Mouse (Mus musculus) kidney, embryonic 16.5 days (tissue): ENCODE results near the gene Nrxn3. TPM values are rescaled to one million over a fixed set of nuclear protein-coding genes. Genes with fewer than 3 reads are reported as not detected.

ENCODE experiments used
- ATAC-seq: fragments of 200-750 bp; cut with Nextera tagmentation; 2 replicates; pipeline ENCODE4 v1.8.0; 2017; ENCODE audit warnings: moderate TSS enrichment; ENCODE audit not compliant: low FRiP score, low TSS enrichment
- H3K27ac ChIP-seq: fragments of 300-500 bp; sonication (generic); 2 replicates; pipeline ENCODE4 v1.5.1; 2014; ENCODE audit warnings: low read length
- H3K27me3 ChIP-seq: fragments of 300-500 bp; sonication (generic); 2 replicates; pipeline ENCODE4 v1.6.1; 2014; ENCODE audit warnings: low read length, control low read depth, mixed read lengths; ENCODE audit not compliant: insufficient read depth
- H3K36me3 ChIP-seq: fragments of 300-500 bp; sonication (generic); 2 replicates; pipeline ENCODE4 v1.6.1; 2014; ENCODE audit warnings: low read length, control low read depth, mixed read lengths; ENCODE audit not compliant: insufficient read depth
- H3K4me1 ChIP-seq: fragments of 300-500 bp; sonication (generic); 2 replicates; pipeline ENCODE4 v1.6.1; 2014; ENCODE audit warnings: low read length, control low read depth, mixed read lengths; ENCODE audit not compliant: insufficient read depth
- H3K4me2 ChIP-seq: fragments of 300-500 bp; sonication (generic); replicated peaks from 2 replicates; pipeline ENCODE4 v1.6.1; 2014; ENCODE audit warnings: low read depth, low read length
- H3K4me3 ChIP-seq: fragments of 300-500 bp; sonication (generic); 2 replicates; pipeline ENCODE4 v1.5.1; 2014; ENCODE audit warnings: mild to moderate bottlenecking, low read length
- H3K9ac ChIP-seq: fragments of 300-500 bp; sonication (generic); replicated peaks from 2 replicates; pipeline ENCODE4 v1.6.1; 2014; ENCODE audit warnings: low read length
- H3K9me3 ChIP-seq: fragments of 300-500 bp; sonication (generic); 2 replicates; pipeline ENCODE4 v1.6.1; 2016; ENCODE audit warnings: low read length, control low read depth
- WGBS: fragments of 180-500 bp; shearing (Covaris S2); extraction: QIAGEN DNeasy Blood & Tissue Kit; methylation state at CpG from one replicate; pipeline ENCODE4 v1.1.7; 2014; 5-methylcytosine and 5-hydroxymethylcytosine counted together
- polyA plus RNA-seq: library from polyadenylated mRNA; unstranded; fragments of >200 nt; fragmentation: Nextera tagmentation; extraction: Ambion mirVana; gene quantifications from 2 replicates; pipeline ENCODE4 v1.2.1, GENCODE M21; 2015

The Nrxn3 gene
- polyA plus RNA-seq: 5.1 and 7.3 TPM in 2 replicates

DNA sequence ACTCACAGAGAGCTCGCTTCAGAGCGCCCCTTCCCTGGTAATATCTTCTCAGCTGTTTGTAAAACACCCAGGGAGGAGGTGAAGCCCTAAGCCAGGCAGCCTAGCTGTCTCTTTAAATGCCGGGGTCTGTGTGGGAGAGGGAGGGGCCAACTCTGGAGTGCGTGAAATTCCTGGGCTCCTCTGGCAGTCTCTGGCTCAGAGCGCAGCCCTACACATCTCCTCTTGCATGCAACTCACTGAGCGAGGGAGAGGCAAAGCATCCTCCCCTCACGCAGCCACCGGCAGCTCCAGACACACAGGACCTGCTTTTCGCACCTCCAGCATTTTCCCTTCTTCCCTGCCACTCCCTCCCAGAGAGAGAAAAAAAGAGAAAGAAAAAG lies at the start of gene Nrxn3:
Gene Nrxn3 (plus strand): TSS at position 186 of the 380 bp plus-strand sequence.
- H3K4me2 ChIP-seq: peak within 1 kb of the TSS; percentile 50
- no peaks in the 10 kb centered on the region for H3K36me3 ChIP-seq
- 1% methylated on average over 9 of the region's 9 CpGs for WGBS
- peak; percentile 97 for ATAC-seq
- H3K27ac ChIP-seq: no peak within 1 kb of the TSS
- no peaks in the 10 kb centered on the region for H3K9me3 ChIP-seq
- H3K9ac ChIP-seq: no peak within 1 kb of the TSS
- H3K4me3 ChIP-seq: peak within 1 kb of the TSS; percentile 28; the same call in 1 of the 2 replicates
- no peaks in the 10 kb centered on the region for H3K4me1 ChIP-seq
- no peaks in the 10 kb centered on the region for H3K27me3 ChIP-seq

DNA sequence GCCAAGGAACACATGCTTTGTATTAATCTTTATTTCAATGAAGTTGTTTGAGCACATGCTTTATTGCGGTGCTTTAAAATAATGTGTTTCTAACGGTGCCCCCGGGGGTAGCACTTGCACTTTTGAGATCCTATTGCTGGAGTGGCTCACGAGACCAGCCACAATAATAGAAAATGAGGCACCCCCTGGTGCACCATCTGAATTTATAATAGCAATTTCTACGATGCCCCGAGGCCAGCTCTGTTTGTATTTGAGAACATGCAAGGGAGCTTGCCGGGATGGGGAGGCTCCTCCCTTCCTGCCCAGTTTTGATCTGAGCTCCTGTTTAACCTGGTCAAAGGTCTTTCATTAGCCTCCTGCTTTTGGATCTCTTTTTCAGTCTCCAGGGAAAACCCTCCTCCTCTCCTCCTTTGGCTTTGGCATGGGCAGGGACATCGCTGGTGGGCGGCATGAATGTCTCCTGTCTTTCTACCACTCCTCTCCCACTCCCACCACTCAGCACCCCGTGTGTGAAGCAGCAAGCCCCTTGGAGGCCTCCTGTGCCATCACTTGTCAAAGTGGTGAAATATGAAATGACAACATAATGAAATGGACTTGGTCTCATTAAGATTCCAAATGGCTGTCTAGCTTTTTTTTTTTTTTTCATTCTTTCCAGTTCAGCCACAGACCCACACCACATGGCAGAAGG lies 18.4 kb upstream of the Nrxn3 start:
- no peak overlapping the region for H3K4me2 ChIP-seq
- H3K9me3 ChIP-seq: no peaks in the 10 kb centered on the region
- ATAC-seq: no peak
- no peak overlapping the region for H3K9ac ChIP-seq
- no peak overlapping the region for H3K4me3 ChIP-seq
- no peaks in the 10 kb centered on the region for H3K27me3 ChIP-seq
- H3K36me3 ChIP-seq: no peaks in the 10 kb centered on the region
- 43% methylated on average over 10 of the region's 10 CpGs for WGBS
- no peak overlapping the region for H3K27ac ChIP-seq
- H3K4me1 ChIP-seq: no peaks in the 10 kb centered on the region

- Histone ChIP-seq H3K36me3 (no peaks in the 10 kb centered on the region), H3K4me3 (no peak overlapping the region), H3K27ac (no peak overlapping the region), H3K4me1 (no peaks in the 10 kb centered on the region), H3K9me3 (no peaks in the 10 kb centered on the region), H3K27me3 (no peaks in the 10 kb centered on the region), H3K4me2 (no peak overlapping the region), H3K9ac (no peak overlapping the region)
- WGBS: 70% methylated on average over 3 of the region's 3 CpGs
- ATAC-seq: no peak
Observed at GRCm38 (mm10) chr12:88705959-88706358, 16.7 kb upstream of the Nrxn3 start.

- Histone ChIP-seq H3K27ac (no peak overlapping the region), H3K9ac (no peak overlapping the region), H3K27me3 (no peaks in the 10 kb centered on the region), H3K4me3 (no peak overlapping the region), H3K4me1 (no peaks in the 10 kb centered on the region), H3K4me2 (no peak overlapping the region), H3K36me3 (no peaks in the 10 kb centered on the region), H3K9me3 (no peaks in the 10 kb centered on the region)
- ATAC-seq: no peak
- WGBS: 79% methylated on average over 3 of the region's 3 CpGs
Observed at GRCm38 (mm10) chr12:88707786-88708185, 14.9 kb upstream of the Nrxn3 start.

DNA sequence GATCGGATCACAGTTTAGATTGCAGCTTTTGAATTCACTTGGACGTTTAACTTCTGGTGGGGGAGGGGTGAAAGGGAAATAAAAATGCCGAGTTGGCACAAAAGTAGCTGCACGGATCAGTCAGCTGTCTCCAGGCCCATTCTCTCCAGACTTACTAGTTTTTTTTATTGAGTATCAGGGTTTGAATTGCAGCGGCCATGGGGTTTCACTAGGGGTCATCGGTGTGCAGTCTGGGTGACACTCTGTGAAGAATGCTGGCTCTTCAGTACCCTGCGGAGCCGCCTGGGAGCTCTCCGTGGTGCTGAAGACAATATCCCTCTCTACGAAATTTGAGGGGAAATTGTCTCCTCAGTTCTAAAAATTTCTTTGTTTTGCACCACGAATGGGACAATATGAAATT lies 13.5 kb upstream of the Nrxn3 start:
- no peak overlapping the region for H3K4me2 ChIP-seq
- H3K4me3 ChIP-seq: no peak overlapping the region
- no peak overlapping the region for H3K9ac ChIP-seq
- no peaks in the 10 kb centered on the region for H3K36me3 ChIP-seq
- no peaks in the 10 kb centered on the region for H3K27me3 ChIP-seq
- H3K27ac ChIP-seq: no peak overlapping the region
- WGBS: 10% methylated on average over 11 of the region's 11 CpGs
- H3K9me3 ChIP-seq: no peaks in the 10 kb centered on the region
- H3K4me1 ChIP-seq: no peaks in the 10 kb centered on the region
- ATAC-seq: peak; percentile 90; the same call in 1 of the 2 replicates

DNA sequence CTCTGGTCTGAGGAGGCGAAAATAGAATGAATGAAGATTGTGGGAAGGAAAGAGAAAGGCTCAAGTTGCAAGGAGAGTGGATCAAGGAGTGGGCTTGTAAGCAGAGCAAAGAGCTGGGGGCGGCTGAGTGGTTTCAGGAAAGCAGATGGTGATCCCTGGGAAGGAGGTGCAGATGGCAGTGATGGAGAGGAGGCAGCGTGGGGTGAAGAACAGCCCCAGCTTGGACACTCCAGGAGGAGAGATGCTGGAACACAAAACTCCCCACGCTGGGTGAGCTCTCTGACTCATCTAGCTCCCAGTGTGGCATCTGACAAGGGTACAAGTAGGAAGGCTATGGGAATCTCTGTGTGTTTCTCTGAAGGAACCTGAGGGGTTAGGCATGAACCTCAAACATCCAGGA lies 9.2 kb upstream of the Nrxn3 start:
- H3K4me3 ChIP-seq: no peak overlapping the region
- H3K27ac ChIP-seq: no peak overlapping the region
- ATAC-seq: no peak
- no peaks in the 10 kb centered on the region for H3K4me1 ChIP-seq
- H3K9ac ChIP-seq: no peak overlapping the region
- no peaks in the 10 kb centered on the region for H3K9me3 ChIP-seq
- no peaks in the 10 kb centered on the region for H3K36me3 ChIP-seq
- no peak overlapping the region for H3K4me2 ChIP-seq
- H3K27me3 ChIP-seq: no peaks in the 10 kb centered on the region
- WGBS: 63% methylated on average over 4 of the region's 4 CpGs

DNA sequence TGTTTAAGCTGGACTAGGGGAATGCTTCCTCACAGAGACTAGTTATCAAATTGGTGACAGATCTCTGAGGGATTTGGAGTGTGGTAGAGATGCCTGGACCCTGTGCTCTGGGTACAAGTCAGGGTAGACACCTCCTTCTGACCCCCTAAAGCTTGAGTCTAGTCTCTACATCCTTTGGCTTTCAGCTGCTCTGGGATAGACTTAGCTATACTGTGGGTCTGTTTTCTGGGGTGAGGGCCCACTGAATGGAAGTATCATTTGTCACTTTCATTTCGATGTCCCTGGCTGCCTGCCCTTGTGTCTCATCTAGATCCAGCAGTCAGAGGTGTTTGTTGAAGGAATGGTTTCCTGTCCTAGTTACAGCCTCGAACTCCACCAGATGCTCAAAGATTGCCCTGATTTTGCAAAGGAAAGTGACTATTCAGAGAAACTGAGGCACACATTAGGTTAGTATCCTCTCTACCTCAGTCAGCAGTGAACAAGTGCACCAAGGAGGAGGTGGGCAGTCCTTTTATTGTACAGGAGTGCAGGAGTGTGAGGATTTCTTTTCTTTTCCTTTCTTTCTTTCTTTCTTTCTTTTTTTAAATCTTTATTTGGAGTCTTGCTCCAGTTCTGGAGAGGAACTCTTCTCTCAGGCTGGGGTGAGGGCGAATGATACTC lies 515 bp upstream of the Nrxn3 start:
- ATAC-seq: no peak
- Histone ChIP-seq H3K36me3 (no peaks in the 10 kb centered on the region), H3K4me1 (no peaks in the 10 kb centered on the region), H3K4me2 (peak overlapping the region; percentile 50), H3K9ac (no peak overlapping the region), H3K4me3 (no peak overlapping the region), H3K9me3 (no peaks in the 10 kb centered on the region), H3K27me3 (no peaks in the 10 kb centered on the region), H3K27ac (no peak overlapping the region)
- 35% methylated on average over 3 of the region's 3 CpGs for WGBS

DNA sequence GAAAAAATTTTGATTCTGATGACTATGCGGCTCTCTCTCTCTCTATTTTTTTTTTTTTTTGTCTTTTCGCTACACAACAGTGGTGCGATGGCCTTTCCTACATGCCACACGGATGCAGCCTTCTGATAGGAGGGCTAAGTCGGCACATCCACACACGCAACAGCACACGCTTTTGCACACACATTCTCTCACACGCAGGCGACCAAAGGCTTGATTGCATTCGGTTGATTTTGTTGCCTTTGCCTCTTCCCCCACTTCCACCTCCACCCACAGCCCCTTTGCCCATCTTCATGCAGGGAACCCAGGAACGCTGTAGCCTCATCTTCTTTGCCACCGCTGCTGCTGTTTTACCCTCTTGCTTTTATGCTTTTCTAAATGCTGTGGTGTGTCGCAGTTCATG lies 3.6 kb downstream of the Nrxn3 start:
- ATAC-seq: no peak
- no peak overlapping the region for H3K4me2 ChIP-seq
- no peaks in the 10 kb centered on the region for H3K36me3 ChIP-seq
- H3K27me3 ChIP-seq: no peaks in the 10 kb centered on the region
- no peaks in the 10 kb centered on the region for H3K9me3 ChIP-seq
- H3K9ac ChIP-seq: no peak overlapping the region
- H3K4me1 ChIP-seq: no peaks in the 10 kb centered on the region
- WGBS: 97% methylated on average over 13 of the region's 13 CpGs
- no peak overlapping the region for H3K27ac ChIP-seq
- no peak overlapping the region for H3K4me3 ChIP-seq

DNA sequence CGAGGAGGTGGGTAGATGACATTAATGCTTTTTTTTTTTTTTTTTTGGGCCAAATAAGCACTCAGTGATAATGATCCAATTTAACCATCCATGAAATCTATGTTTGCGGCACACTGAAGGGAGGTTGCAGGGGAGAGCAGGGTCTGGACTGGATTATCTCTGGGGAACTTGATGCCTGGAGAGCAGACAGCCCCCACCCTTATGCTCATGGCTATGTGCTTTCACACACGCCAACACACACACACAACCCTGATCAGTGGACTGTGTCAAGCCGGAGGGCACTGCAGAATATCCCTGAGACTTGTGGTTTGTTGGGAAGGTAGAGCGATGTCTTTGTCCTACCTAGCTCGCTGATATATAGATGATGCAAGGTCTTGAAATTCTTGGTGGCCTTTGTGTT lies 4.1 kb downstream of the Nrxn3 start:
- no peak for ATAC-seq
- H3K9ac ChIP-seq: no peak overlapping the region
- no peak overlapping the region for H3K27ac ChIP-seq
- no peak overlapping the region for H3K4me3 ChIP-seq
- no peaks in the 10 kb centered on the region for H3K9me3 ChIP-seq
- H3K36me3 ChIP-seq: no peaks in the 10 kb centered on the region
- H3K4me2 ChIP-seq: no peak overlapping the region
- 60% methylated on average over 6 of the region's 6 CpGs for WGBS
- no peaks in the 10 kb centered on the region for H3K27me3 ChIP-seq
- no peaks in the 10 kb centered on the region for H3K4me1 ChIP-seq

GRCm38 (mm10) chr12:88730720-88731119 lies 8.0 kb downstream of the Nrxn3 start:
- no peak overlapping the region for H3K4me2 ChIP-seq
- H3K27ac ChIP-seq: no peak overlapping the region
- H3K27me3 ChIP-seq: no peaks in the 10 kb centered on the region
- H3K4me3 ChIP-seq: no peak overlapping the region
- WGBS: 47% methylated on average over 2 of the region's 2 CpGs
- no peaks in the 10 kb centered on the region for H3K36me3 ChIP-seq
- no peak for ATAC-seq
- no peaks in the 10 kb centered on the region for H3K4me1 ChIP-seq
- no peaks in the 10 kb centered on the region for H3K9me3 ChIP-seq
- H3K9ac ChIP-seq: no peak overlapping the region
